Mouse (Mus musculus) brain, adult 2 months (tissue): ENCODE measurements around the gene Cdon.
A peak's percentile ranks its signal among the peaks of the same experiment; 100 is the strongest.

Source experiments
- DNase-seq: peaks from one replicate; pipeline ENCODE4 v3.0.0; 2011; ENCODE audit warnings: low read depth, low spot score

The Cdon gene

DNA sequence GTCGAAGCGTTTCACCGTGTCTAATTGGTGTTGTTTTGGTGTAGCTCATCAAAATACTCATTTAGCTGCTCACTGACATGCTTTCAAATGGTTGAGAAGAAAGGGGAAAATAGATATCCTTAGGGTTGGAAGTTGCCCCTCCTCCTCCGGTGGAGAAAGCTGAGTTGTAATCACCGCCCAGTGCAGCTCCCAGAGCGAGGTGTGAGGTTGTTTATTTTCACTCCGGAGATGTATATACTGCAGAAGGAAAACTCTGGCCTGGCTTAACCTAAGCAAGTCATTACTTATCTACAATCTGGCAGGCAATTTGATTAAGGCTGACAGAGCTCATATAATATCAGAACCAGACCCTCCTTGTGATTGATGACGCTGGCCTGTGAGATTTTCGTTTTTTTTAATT is 14.6 kb downstream of the Cdon start:
- no peak for DNase-seq

- DNase-seq: peak; percentile 71
These were observed 17.5 kb downstream of the Cdon start for GRCm38 (mm10) chr9:35438286-35439061.

DNA sequence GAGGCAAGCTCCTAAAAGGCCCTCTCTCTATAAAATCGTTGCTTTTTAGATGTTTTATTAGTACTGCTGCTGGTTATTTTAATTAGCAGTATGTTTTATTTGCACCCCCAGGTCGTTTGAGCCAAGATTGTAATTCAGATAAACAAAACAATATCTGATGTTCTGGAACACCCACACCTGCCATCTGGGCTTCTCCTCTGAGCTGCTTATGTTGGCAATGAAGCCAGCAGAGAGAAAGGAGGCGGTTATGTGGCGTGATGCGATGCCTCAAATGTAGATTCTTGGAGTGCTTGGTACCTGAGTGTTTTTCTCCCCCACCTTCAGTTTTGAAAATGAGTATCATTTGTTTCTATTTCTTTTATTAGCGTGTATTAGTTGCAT is 18.1 kb downstream of the Cdon start:
- peak; percentile 94 for DNase-seq

DNA sequence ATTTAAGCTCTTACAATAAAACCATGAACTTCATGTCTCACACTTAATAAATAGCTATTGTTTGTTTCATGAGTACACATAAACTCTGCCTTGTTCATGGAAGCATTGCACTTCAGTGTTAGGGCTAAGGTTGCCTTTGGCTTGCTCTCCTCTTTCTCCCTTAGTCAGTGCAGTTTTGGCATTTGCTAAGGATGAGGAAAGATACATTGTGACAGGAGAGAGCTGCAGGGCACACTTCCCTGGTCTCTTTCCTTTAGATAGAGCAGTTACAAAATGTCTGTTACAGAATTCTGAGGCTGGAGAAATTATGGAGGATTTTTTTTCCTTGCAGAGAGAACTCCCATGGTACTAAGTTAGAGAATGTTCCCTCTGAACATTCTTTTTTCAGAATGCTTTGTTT is 18.8 kb downstream of the Cdon start:
- DNase-seq: no peak

- no peak for DNase-seq
These were observed 21.5 kb downstream of the Cdon start for GRCm38 (mm10) chr9:35442476-35442875.

DNA sequence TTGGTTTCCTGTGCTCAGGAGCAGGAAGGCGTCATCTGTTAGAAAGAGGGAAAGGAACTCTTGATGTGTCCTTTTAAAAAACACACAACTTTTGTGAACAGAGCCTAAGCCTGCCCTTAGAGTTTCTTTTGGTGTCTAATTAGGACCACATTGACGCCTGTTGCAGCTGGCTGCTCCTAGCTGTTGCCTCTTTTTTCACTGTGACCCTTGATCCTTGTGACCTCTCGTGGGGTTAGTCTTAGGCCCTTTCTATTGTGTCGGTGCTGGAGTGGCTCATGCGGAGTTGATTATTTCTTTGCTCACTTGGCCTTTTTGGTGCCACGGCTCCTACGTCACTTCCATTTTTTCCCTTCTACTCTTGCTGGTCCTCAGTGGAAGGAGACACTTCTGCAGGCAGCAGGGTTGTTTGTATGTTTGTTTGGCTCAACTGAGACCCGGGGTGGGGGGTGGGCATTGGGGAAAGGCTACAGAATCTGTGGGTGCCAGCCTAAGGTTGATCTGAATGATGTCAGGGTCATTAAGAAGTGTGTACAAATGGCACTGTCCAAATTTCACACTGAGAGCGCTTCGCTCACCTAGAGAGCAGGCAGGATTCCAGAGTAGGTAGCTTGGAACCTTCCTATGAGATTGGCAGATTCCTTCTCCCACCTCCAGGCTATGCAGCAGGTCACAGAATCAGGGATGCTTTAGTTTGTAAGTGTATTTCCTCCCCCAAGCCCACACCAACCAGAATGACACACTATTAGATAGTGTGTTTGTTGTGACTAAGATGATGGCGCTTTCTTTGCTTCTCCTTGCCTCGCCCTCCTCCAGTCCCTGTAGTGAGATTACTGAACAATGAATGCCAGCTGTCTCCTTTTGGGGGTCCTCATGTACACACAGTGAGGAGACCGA is 22.9 kb downstream of the Cdon start:
- DNase-seq: peak; percentile 33

- no peak for DNase-seq
These were observed 23.6 kb downstream of the Cdon start for GRCm38 (mm10) chr9:35444512-35444886.

DNA sequence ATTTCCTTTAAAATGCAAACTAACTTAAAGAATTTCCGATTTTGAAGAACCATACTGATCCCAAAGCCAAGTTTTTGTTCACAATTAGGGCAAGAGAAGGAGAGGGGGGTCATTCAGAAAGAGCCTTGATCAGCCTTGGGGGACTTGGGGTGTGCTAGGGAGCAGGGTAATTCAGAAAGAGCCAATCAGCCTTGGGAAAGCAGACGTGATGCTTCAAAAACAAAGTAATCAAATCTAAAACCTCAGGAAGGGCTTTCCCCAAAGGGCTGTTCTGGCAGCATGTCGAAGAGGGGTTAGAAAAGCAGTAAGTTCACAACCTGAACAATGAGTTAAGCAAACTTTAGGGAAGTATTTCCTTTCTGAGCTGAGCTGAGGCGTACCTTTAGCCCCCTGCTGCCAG is 26.0 kb downstream of the Cdon start:
- no peak for DNase-seq

- no peak for DNase-seq
These were observed 32.4 kb downstream of the Cdon start for GRCm38 (mm10) chr9:35453311-35453710.

DNA sequence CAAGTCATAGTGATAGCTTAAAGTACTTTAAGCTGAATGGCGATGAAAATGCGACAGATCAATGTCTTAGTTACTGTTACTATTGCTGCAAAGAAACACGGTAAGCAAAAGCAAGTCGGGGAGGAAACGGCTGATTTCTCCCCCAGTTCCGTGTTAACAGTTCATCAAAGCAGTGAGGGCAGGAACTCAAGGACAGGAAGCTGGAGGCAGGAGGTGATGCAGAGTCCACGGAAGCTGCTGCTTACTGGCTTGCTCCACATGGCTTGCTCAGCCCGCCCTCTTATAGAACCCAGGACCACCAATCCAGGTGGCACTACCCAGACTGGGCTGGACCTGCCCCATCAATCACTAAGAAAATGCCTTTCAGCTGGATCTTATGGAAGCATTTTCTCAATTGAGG is 38.7 kb downstream of the Cdon start:
- no peak for DNase-seq

- DNase-seq: no peak
These were observed 46.4 kb downstream of the Cdon start for GRCm38 (mm10) chr9:35467264-35467817.

DNA sequence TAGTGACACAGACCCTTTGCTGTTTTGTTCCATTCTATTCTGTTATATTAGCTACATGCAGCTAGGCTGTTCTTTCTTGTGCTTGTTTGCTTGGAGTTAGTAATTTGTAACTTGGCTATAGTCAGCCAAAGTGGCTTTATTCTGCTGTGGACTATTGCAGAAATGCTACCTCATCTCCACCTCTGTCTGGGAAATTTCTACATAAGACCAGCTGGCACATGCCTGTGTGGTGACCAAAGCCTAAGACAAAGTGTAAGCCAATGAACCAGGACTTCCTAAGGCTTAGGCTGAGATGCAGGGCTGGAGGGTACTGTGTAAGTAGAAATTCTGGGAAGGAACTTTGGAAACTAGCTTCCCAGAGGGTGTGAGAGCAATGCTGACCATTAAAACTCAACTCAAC is 48.0 kb downstream of the Cdon start:
- DNase-seq: no peak

DNA sequence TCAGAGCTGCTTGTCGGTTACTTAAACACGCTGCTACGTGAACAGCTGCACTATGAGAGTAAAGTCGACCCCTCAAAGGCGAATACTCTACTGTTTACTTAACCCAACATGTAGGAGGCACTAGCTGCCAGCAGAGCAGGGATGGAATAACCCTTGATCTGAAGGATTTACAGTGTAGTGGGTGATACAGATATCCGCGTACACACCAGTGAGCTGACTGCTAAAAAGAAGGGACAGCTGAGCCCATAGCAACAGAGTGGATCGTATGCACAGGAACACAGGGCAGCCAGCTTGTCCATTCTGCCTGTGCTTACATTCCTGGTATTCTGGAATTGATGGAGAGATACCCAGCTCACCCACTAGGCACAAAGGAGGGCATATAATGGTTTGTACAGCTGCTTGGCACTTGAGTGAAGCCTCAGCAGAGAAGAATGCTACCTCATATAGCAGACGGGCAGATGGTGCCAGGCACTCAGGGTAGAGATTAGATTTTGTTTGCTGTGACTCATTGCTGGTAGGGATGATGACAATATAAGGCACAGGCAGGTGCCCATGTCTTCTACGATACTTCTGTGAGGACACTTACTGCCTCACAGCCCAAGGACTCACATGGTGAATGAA is 53.3 kb downstream of the Cdon start:
- DNase-seq: peak; percentile 35

GRCm38 (mm10) chr9:35475394-35475793 is 54.5 kb downstream of the Cdon start:
- DNase-seq: no peak

- peak; percentile 86 for DNase-seq
These were observed 58.5 kb downstream of the Cdon start for GRCm38 (mm10) chr9:35479456-35479855.

DNA sequence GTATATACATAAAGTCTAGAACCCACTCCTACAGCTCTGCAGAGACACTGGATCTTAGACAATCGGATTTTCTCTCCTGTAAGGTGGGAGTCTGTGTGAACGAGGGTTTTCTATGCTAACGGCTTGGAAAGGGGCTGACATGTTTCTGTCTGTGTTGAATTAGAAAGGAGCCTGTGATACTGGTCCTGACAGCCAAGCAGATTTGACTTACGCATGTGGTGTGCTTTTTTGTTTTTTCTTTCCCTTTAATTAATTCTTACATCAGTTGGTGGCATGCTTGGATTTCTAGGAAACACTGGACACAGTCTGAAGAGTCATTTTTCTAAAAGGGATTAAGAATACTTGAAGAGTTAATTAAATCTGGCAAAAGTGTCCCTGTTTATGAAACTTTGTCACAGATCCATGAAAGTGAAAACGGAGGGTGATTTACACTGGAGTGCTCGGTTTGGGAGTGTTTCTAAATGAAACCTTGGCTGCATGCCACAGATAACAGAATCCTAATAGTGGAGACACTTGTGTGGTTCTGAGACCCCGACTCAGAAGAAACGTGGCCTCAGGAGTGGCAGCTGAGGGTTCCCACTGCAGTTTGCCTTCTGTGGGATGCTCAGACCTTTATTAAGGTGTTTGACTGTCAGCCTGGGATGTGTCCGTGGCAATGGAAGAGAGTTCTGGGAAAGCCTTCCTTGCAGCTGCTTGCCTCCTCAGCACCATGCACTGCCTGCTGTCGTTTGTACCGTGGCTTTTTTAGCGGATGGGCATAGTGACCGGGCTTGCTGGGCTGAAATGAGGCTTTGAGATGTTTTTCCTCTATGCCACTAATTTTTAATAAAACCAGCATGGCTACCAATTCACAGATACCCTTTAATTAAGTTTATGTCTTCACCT is 61.3 kb downstream of the Cdon start:
- DNase-seq: no peak

DNA sequence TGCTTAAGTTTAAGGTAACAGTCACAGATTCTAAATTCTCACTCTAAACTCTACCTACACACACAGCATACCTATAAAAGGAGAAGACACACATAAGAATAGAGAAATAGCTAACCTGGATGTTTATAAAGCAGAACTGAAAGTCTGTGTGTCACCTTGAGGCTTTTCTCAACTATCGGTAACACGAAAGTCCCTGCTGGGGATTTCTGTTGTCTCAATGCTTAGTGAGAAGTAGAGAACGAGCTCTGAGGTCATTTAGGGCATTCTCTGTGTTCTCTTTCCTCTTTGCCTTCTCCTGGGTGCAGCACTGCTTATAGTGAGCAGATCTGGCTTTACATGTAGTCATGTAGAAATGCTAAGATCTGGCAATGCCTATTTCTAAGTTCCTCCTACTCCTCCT is 63.0 kb downstream of the Cdon start:
- DNase-seq: no peak

GRCm38 (mm10) chr9:35486616-35487015 is 65.7 kb downstream of the Cdon start:
- no peak for DNase-seq

- peak; percentile 85 for DNase-seq
These were observed 67.6 kb downstream of the Cdon start for GRCm38 (mm10) chr9:35488496-35488895.

DNA sequence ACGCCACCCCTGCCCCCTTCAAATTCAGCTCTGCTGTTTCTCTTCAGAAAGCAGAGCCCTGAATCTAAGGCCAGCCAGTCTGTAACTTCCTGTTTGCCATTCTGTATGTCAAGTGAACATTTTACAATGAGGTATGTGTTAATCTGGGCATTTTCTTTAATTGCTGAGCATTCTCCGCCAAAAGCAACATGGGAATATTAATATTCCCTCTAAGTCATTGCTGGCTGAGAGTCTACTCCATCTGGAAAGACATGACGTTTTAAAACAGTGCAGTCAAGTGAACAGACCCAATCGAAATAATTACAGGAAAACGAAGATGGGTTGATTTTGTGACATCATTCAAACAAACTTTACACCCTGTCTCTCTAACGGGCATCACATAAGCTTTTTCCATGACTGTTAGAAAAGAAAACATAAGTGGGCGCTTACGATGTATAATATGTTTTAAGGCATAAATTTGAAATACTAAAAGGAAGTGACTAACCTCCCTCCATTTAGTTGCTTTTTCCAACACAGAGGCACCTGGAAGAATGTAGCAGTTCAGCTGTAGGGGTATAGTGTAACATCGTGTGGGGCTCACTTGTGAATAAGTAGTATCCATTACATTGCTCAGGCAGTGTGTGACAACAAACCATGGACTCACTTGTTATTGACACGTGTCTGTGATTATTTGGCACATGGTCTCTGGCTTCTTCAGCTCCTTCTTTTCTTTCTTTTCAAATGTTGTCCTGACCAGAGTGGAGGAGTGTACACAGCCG is 70.4 kb downstream of the Cdon start:
- DNase-seq: no peak
